Comparison of ENCODE assay signal across 21 mouse cellular contexts in the genomic region with DNA sequence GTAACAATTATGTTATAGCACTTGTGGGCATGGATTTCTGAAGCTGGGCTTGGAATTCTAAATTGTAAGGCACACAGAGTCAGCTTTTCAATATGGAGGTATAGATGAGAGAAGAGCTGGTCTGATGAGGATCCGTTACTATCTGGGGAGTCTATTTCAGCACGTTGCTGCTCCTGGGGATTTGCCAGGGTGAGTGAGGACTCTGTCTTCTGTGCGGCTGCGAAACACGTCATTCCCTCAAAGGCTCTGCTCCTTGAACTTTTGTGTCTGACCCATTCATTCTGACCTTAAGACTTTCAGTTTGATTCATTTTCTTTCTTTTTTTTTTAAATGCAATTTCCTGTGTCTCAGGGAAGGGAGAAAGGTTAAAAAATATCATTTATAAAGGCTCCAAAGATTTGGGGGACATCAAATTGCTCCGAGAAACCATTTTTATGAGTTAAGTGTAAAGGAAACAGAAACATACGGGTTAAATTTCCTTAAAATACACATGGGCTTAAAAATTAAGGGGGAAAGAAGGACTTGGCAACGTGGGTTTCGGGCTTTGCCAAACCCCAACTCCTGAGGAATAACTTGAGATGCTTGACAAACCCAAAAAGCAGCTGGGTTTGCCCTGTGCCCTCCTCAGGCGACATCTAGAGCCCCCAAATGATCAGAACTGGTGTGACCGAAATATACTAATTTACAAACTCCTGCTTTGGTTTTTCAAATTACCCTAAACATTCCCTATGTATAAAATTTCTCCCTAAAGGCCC.
DNase-seq lines count a peak whose midpoint lies in the region; ATAC-seq and TF ChIP-seq lines count a peak whose summit lies in the region.
"Had no signal": no experiment of that assay in that cellular context is flagged by ENCODE, and none has a peak within 500 bp of the region (broad histone marks: within the 10 kb centered on the region; RNA-seq: fewer than 3 reads in every experiment).

No protein-coding gene starts in this region.

- H3K4me1 ChIP-seq in lung, postnatal 0 days (ENCODE audit: insufficient read depth, low read depth, low read length): no peaks in the 10 kb centered on the region
- H3K4me1 ChIP-seq: hindbrain, embryonic 12.5 days; liver, embryonic 12.5 days had no signal

- no peak overlapping the region for H3K9ac ChIP-seq in lung, postnatal 0 days (replicated peaks; ENCODE audit: low read depth)
- H3K9ac ChIP-seq: hindbrain, embryonic 12.5 days; limb, embryonic 12.5 days; liver, embryonic 12.5 days had no signal

- H3K9me3 ChIP-seq in lung, postnatal 0 days (ENCODE audit: low read length): no peaks in the 10 kb centered on the region
- H3K9me3 ChIP-seq: hindbrain, embryonic 12.5 days; limb, embryonic 12.5 days; liver, embryonic 12.5 days had no signal

- no peak for TF ChIP-seq EP300 in lung, postnatal 0 days (IDR thresholded peaks at IDR 0.05)

- 57% methylated on average over 11 of the region's 11 CpGs for WGBS in lung, postnatal 0 days

- peak; percentile 25 for DNase-seq in heart, adult 11 months
- no peak for DNase-seq in heart, adult 9 months (ENCODE audit: low spot score in 2 of 2)
- DNase-seq in lung, postnatal 0 days (ENCODE audit: low spot score): peak; percentile 41
- DNase-seq in lung, adult 18-20 months: no peak
- DNase-seq in adrenal gland, postnatal 36 days: peak; percentile 87
- DNase-seq in T-cell, adult 2 months (ENCODE audit: low spot score): no peak
- DNase-seq in frontal cortex, adult 2 months (ENCODE audit: extremely low spot score in 1 of 2, low spot score in 1 of 2): no peak
- DNase-seq: cerebellum, adult 9-10 months; gastrocnemius, postnatal 25 days; heart, adult 2 months; lung, adult 2 months; right cerebral cortex, adult 18-20 months; right cerebral cortex, postnatal 4 days; thymus, postnatal 14 days had no signal

- H3K4me3 ChIP-seq in lung, postnatal 0 days (ENCODE audit: low read depth, low read length): no peak overlapping the region
- H3K4me3 ChIP-seq: heart, adult 2 months; hindbrain, embryonic 12.5 days; layer of hippocampus, adult 2 months; limb, embryonic 12.5 days; liver, embryonic 12.5 days had no signal

- H3K27me3 ChIP-seq in lung, postnatal 0 days (replicated peaks; ENCODE audit: insufficient read depth, low read length): no peaks in the 10 kb centered on the region
- H3K27me3 ChIP-seq: hindbrain, embryonic 12.5 days; liver, embryonic 12.5 days had no signal

- H3K27ac ChIP-seq in lung, postnatal 0 days (ENCODE audit: low read length): no peak overlapping the region
- H3K27ac ChIP-seq: heart, adult 2 months; hindbrain, embryonic 12.5 days; layer of hippocampus, adult 2 months; limb, embryonic 12.5 days; liver, embryonic 12.5 days had no signal

- H3K4me2 ChIP-seq in lung, postnatal 0 days (replicated peaks; ENCODE audit: low read depth, low read length): no peak overlapping the region
- H3K4me2 ChIP-seq: hindbrain, embryonic 12.5 days; limb, embryonic 12.5 days; liver, embryonic 12.5 days had no signal

- TF ChIP-seq CTCF in lung, postnatal 0 days (IDR thresholded peaks at IDR 0.05): no peak

- H3K36me3 ChIP-seq in lung, postnatal 0 days (ENCODE audit: insufficient read depth, low read length): no peaks in the 10 kb centered on the region
- H3K36me3 ChIP-seq: hindbrain, embryonic 12.5 days; limb, embryonic 12.5 days; liver, embryonic 12.5 days had no signal

- no peak for ATAC-seq in lung, postnatal 0 days
- ATAC-seq: forebrain, embryonic 16.5 days; intestine, postnatal 0 days; liver, embryonic 12.5 days; midbrain, embryonic 16.5 days had no signal

Comparison
In these comparisons a context has a peak if more than half of its experiments do, and no peak if none do; other contexts are left out.
1. DNase-seq: peak in heart, adult 11 months (single experiment), lung, postnatal 0 days (single experiment) and adrenal gland, postnatal 36 days (2 of 2); none in heart, adult 9 months (0 of 2), lung, adult 18-20 months (0 of 2), T-cell, adult 2 months (single experiment) and frontal cortex, adult 2 months (0 of 2).